Mouse (Mus musculus) skeletal muscle tissue, postnatal 0 days (tissue): ENCODE results near the gene Taar7b. TPM values are rescaled to one million over a fixed set of nuclear protein-coding genes. Genes with fewer than 3 reads are reported as not detected.

Experiments used
- polyA plus RNA-seq: library from polyadenylated mRNA; unstranded; fragments of >200 nt; fragmentation: Nextera tagmentation; extraction: Ambion mirVana; gene quantifications from 2 replicates; pipeline ENCODE4 v1.2.1, GENCODE M21; 2015

Gene Taar7b
- polyA plus RNA-seq, result not detected in 2 replicates

DNA sequence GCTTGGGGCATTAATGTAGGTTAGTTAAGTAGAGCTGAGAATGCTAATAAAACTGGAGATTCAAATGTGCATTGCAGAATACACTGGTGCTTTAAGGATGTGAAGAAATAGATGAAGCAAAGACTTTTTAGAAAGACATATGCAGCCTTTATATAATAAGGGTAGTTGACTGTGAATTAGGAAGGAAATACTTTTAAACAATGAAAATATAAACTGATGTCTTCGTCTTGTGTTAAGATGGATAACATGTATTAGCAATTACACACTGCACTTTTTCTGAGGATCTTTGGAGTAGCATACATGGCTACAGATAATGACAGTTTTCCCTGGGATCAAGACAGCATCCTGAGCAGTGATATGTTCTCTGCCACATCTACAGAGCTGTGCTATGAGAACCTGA, at the start of gene Taar7b:
Taar7b (plus strand) TSS at position 301 of the 400 bp plus-strand sequence.

DNA sequence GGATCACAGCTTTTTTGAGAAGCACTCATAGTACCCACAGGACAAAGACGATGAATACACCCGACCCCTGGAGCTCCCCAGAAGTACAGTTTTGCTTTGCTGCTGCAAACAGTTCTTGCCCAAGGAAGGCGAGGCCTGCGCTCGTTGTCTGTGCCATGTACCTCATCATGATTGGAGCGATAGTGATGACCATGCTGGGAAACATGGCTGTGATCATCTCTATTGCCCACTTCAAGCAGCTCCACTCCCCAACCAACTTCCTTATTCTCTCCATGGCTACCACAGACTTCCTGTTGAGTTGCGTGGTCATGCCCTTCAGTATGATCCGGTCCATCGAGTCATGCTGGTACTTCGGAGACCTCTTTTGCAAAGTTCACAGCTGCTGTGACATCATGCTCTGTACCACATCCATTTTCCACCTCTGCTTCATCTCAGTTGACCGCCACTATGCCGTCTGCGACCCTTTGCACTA, 39.3 kb upstream of the Taar7b start, which contains the start of gene Taar4:
Taar4 (plus strand) TSS at position 51 of the 472 bp plus-strand sequence.

GRCm38 (mm10) chr10:23970656-23971165, 29.0 kb upstream of the Taar7b start, which contains the start of gene Taar5:
Gene Taar5 (plus strand): TSS chr10:23970706.

GRCm38 (mm10) chr10:23985546-23985945, 14.2 kb upstream of the Taar7b start, which contains the start of gene Taar6:
Gene Taar6 (minus strand): TSS chr10:23985646.

GRCm38 (mm10) chr10:23993381-23993780, 6.4 kb upstream of the Taar7b start, which contains the start of gene Taar7a:
Gene Taar7a (minus strand): TSS chr10:23993481.

GRCm38 (mm10) chr10:24026922-24027321, 27.2 kb downstream of the Taar7b start, which contains the start of gene Taar7d:
Gene Taar7d (plus strand): TSS chr10:24027222.

GRCm38 (mm10) chr10:24037314-24037713, 37.6 kb downstream of the Taar7b start, which contains the start of gene Taar7e:
Gene Taar7e (plus strand): TSS chr10:24037614.

DNA sequence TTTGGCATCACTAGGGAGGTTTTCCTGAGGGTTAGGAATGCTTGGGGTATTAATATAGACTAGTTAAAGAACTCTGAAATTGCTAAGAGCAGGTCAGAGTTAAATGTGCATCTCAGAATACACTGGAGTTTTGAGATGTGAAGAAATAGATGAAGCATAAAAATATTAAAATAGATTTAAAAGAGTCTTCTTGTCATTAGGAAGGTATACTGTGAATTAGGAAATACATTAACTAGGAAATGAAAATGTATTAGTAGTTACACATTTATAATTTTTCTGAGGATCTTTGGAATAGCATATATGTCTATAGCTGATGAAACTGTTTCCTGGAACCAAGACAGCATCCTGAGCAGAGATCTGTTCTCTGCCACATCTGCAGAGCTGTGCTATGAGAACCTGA, 49.5 kb downstream of the Taar7b start, which contains the start of gene Taar7f:
Taar7f (plus strand) TSS at position 301 of the 400 bp plus-strand sequence.

Other genes with a start within 250 kb of the Taar7b start
- 112 and 113 TPM in 2 replicates for gene Rps12, start 212.7 kb upstream of the Taar7b start, polyA plus RNA-seq
- gene Slc18b1, start 203.0 kb upstream of the Taar7b start, polyA plus RNA-seq, result 4.4 and 6.4 TPM in 2 replicates
- gene Vnn3, start 148.5 kb upstream of the Taar7b start, polyA plus RNA-seq, result 1.4 TPM in 1 of 2 replicates, not detected in the other
- 0.19 and 0.44 TPM in 2 replicates for gene Vnn1, start 105.3 kb upstream of the Taar7b start, polyA plus RNA-seq
- gene Taar1, start 79.6 kb upstream of the Taar7b start, polyA plus RNA-seq, result not detected in 2 replicates
- not detected in 2 replicates for gene Taar2, start 61.4 kb upstream of the Taar7b start, polyA plus RNA-seq
- not detected in 2 replicates for gene Taar3, start 50.4 kb upstream of the Taar7b start, polyA plus RNA-seq
- not detected in 2 replicates for gene Taar4, start 39.4 kb upstream of the Taar7b start, polyA plus RNA-seq
- not detected in 2 replicates for gene Taar5, start 29.2 kb upstream of the Taar7b start, polyA plus RNA-seq
- not detected in 2 replicates for gene Taar6, start 14.3 kb upstream of the Taar7b start, polyA plus RNA-seq
- gene Taar7a, start 6.5 kb upstream of the Taar7b start, polyA plus RNA-seq, result not detected in 2 replicates
- gene Taar7d, start 27.3 kb downstream of the Taar7b start, polyA plus RNA-seq, result not detected in 2 replicates
- gene Taar7e, start 37.7 kb downstream of the Taar7b start, polyA plus RNA-seq, result not detected in 2 replicates
- not detected in 2 replicates for gene Taar7f, start 49.6 kb downstream of the Taar7b start, polyA plus RNA-seq
- not detected in 2 replicates for gene Taar8a, start 76.6 kb downstream of the Taar7b start, polyA plus RNA-seq
- not detected in 2 replicates for gene Taar8b, start 92.4 kb downstream of the Taar7b start, polyA plus RNA-seq
- not detected in 2 replicates for gene Taar8c, start 102.0 kb downstream of the Taar7b start, polyA plus RNA-seq
- not detected in 2 replicates for gene Taar9, start 109.6 kb downstream of the Taar7b start, polyA plus RNA-seq
- gene Stx7, start 149.4 kb downstream of the Taar7b start, polyA plus RNA-seq, result 39.1 and 50.0 TPM in 2 replicates
- 3.9 and 4.3 TPM in 2 replicates for gene Moxd1, start 223.6 kb downstream of the Taar7b start, polyA plus RNA-seq